Mouse (Mus musculus) limb, embryonic 10.5 days (tissue): ENCODE results near the gene Wdr38. TPM values are rescaled to one million over a fixed set of nuclear protein-coding genes. Genes with fewer than 3 reads are reported as not detected.

ENCODE experiments used
- DNase-seq: peaks from one replicate; pipeline ENCODE4 v3.0.0-alpha.2; 2017; ENCODE audit warnings: low spot score
- H3K27ac ChIP-seq: fragments of 300-500 bp; sonication (generic); 2 replicates; pipeline ENCODE4 v1.5.1; 2016; ENCODE audit warnings: mild to moderate bottlenecking
- H3K27me3 ChIP-seq: fragments of 300-500 bp; sonication (generic); 2 replicates; pipeline ENCODE4 v1.6.1; 2016; ENCODE audit warnings: low read depth, mild to moderate bottlenecking; ENCODE audit not compliant: poor library complexity, severe bottlenecking
- H3K36me3 ChIP-seq: fragments of 300-500 bp; sonication (generic); 2 replicates; pipeline ENCODE4 v1.6.1; 2016; ENCODE audit warnings: mild to moderate bottlenecking, moderate library complexity
- H3K4me1 ChIP-seq: fragments of 300-500 bp; sonication (generic); 2 replicates; pipeline ENCODE4 v1.6.1; 2016
- H3K4me3 ChIP-seq: fragments of 300-500 bp; sonication (generic); 2 replicates; pipeline ENCODE4 v1.5.1; 2016; ENCODE audit warnings: mild to moderate bottlenecking, moderate library complexity
- H3K9me3 ChIP-seq: fragments of 300-500 bp; sonication (generic); replicated peaks from 2 replicates; pipeline ENCODE4 v1.6.1; 2016; ENCODE audit warnings: mild to moderate bottlenecking
- WGBS: fragments of 180-500 bp; shearing (Covaris S2); methylation state at CpG from one replicate; pipeline ENCODE4 v1.1.7; 2016; 5-methylcytosine and 5-hydroxymethylcytosine counted together
- polyA plus RNA-seq: library from polyadenylated mRNA; unstranded; fragments of >200 nt; fragmentation: Nextera tagmentation; extraction: Ambion mirVana; gene quantifications from 2 replicates; pipeline ENCODE4 v1.2.1, GENCODE M21; 2016

The Wdr38 gene
- polyA plus RNA-seq, 1 experiment from 2014 or later: 1.6 TPM

DNA sequence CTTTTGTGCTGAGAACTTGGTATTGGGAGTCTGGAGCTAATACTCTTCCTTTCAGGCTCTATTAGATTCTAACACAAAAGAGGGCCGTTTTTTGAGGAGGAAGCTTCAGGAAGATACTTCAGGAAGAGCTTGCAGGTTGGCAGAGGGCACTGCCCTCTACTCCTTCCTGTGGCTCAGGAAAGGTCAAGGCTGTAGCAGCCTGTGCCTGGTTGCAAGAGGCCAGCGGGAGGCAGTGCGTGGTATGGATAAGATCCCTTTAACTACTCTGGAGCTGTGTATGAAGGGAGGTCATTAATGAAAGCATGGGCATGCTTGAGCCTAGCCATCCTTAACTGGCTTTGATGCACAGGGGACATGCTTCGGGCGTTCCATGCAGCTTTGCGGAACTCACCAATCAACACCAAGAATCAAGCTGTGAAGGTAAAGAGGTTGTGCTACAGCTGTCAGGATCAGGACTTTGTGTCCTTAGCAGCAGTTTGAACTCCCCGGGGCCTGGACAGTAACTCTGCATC lies 15.5 kb downstream of the Wdr38 start:
- H3K9me3 ChIP-seq: no peaks in the 10 kb centered on the region
- no peak overlapping the region for H3K4me3 ChIP-seq
- no peaks in the 10 kb centered on the region for H3K27me3 ChIP-seq
- H3K4me1 ChIP-seq: peaks cover 14% of the 10 kb centered on the region
- DNase-seq: no peak
- 92% methylated on average over 7 of the region's 7 CpGs for WGBS
- H3K27ac ChIP-seq: no peak overlapping the region
- H3K36me3 ChIP-seq: peaks cover 72% of the 10 kb centered on the region

DNA sequence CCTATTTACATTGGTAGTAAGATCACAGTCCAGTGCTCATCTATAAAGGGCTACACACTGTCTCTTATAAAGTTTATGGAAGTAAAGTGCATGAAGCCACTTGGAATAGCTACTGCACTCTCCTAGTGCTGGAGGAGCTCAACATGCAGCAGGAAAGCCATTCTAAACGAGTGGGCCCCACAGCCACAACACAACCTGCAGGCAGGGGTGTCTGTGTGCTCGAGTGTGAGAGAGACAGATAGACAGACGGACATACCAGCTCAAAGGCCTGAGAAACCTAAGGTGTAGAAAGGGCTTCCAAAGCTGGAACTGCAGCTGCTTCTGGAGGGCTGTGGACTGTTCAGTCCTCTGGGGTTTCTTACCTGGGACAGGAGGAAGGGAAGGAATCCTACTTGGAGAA lies 19.3 kb downstream of the Wdr38 start:
- 84% methylated on average over 3 of the region's 3 CpGs for WGBS
- no peaks in the 10 kb centered on the region for H3K9me3 ChIP-seq
- H3K27me3 ChIP-seq: no peaks in the 10 kb centered on the region
- H3K27ac ChIP-seq: no peak overlapping the region
- H3K4me1 ChIP-seq: no peaks in the 10 kb centered on the region
- peaks cover 94% of the 10 kb centered on the region for H3K36me3 ChIP-seq
- H3K4me3 ChIP-seq: no peak overlapping the region
- no peak for DNase-seq

GRCm38 (mm10) chr2:39020004-39020403 lies 22.7 kb downstream of the Wdr38 start:
- Histone ChIP-seq H3K4me1 (no peaks in the 10 kb centered on the region), H3K9me3 (no peaks in the 10 kb centered on the region), H3K27ac (no peak overlapping the region), H3K4me3 (no peak overlapping the region), H3K36me3 (peaks cover 92% of the 10 kb centered on the region), H3K27me3 (no peaks in the 10 kb centered on the region)
- WGBS: 100% methylated on average over 1 of the region's 1 CpGs
- DNase-seq: no peak

DNA sequence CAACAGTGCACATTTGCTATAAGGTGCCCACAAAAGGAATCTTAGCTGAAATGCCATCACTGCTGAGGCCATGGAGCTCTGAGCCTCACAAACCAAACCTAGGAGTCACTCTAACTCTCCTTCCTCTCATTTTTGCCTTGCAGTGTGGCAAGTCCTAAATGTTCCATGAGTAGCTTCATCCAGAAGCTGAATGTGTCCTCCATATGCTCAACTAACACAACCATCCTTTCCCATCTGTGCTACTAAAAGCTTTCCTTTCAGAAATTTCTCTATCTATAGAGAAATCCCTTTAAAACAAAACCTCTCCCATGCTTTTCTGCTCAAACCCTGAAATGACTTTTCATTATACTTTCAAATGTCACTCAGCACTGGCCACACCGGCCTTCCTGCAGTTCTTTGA lies 34.3 kb downstream of the Wdr38 start:
- Histone ChIP-seq H3K4me3 (no peak overlapping the region), H3K9me3 (no peaks in the 10 kb centered on the region), H3K36me3 (peaks cover 87% of the 10 kb centered on the region), H3K4me1 (no peaks in the 10 kb centered on the region), H3K27ac (no peak overlapping the region), H3K27me3 (no peaks in the 10 kb centered on the region)
- DNase-seq: no peak
- 87% methylated on average over 1 of the region's 1 CpGs for WGBS

DNA sequence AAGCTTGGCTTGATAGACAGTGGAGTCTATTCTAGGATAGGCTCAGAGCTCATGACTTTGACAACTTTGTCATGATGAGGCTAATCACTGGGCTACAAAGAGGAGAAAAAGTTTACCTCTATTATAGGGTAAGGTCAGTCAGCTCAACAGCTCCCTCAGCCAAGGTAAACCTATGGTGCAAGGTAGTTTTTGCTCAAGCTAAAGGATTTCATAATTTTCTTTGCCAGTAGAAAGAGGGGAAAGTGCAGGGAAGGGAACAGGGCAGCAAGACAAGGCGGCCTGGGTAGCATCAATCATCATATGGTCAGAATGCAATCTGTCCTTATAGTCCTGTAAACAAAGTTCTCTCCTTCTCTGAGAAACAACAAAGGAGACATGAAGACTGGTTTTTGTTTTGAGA lies 42.9 kb downstream of the Wdr38 start:
- H3K4me3 ChIP-seq: no peak overlapping the region
- 97% methylated on average over 1 of the region's 1 CpGs for WGBS
- DNase-seq: no peak
- H3K27ac ChIP-seq: no peak overlapping the region
- H3K36me3 ChIP-seq: peaks cover 83% of the 10 kb centered on the region
- H3K9me3 ChIP-seq: no peaks in the 10 kb centered on the region
- H3K27me3 ChIP-seq: no peaks in the 10 kb centered on the region
- H3K4me1 ChIP-seq: no peaks in the 10 kb centered on the region

DNA sequence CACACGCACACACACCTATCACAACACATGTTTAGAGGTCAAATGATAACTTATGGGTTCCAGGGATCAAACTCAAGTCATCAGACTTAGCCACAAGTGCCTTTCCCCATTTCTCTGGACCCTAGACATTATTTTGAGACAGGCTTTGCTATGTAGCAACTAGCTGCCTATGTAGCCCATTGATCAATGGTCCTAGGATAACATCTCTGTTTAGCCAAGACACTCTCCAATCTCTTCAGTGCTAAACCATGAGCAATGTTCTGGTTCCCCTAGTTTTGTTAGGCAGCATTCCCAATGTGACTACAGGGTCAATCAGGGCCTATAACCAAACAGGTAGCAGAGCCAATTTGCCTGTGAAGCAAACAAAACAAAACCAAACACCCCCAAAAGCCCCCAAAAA lies 51.2 kb downstream of the Wdr38 start:
- Histone ChIP-seq H3K27ac (no peak overlapping the region), H3K27me3 (no peaks in the 10 kb centered on the region), H3K36me3 (peaks cover 94% of the 10 kb centered on the region), H3K4me1 (no peaks in the 10 kb centered on the region), H3K4me3 (no peak overlapping the region), H3K9me3 (no peaks in the 10 kb centered on the region)
- DNase-seq: no peak
- 98% methylated on average over 1 of the region's 1 CpGs for WGBS

Other genes starting within 250 kb of the Wdr38 start
- 1.9 and 4.8 TPM in 2 replicates for gene Nr6a1, start 69.8 kb upstream of the Wdr38 start, polyA plus RNA-seq
- 1.6 and 2.7 TPM in 2 replicates for gene Olfml2a, start 65.5 kb upstream of the Wdr38 start, polyA plus RNA-seq
- gene Arpc5l, start 7.9 kb downstream of the Wdr38 start, polyA plus RNA-seq: 116 and 129 TPM in 2 replicates
- 939 and 1,103 TPM in 2 replicates for gene Rpl35, start 8.1 kb downstream of the Wdr38 start, polyA plus RNA-seq
- 21.0 and 22.0 TPM in 2 replicates for gene Golga1, start 68.1 kb downstream of the Wdr38 start, polyA plus RNA-seq
- gene Scai, start 193.3 kb downstream of the Wdr38 start, polyA plus RNA-seq: 11.0 and 14.3 TPM in 2 replicates
- 65.1 and 70.7 TPM in 2 replicates for gene Ppp6c, start 229.0 kb downstream of the Wdr38 start, polyA plus RNA-seq